Mouse (Mus musculus): ENCODE data around the gene AI854703. TPM values are rescaled to one million over a fixed set of nuclear protein-coding genes. Genes with fewer than 3 reads are reported as not detected.
A peak's percentile ranks its signal among the peaks of the same experiment; 100 is the strongest.

The AI854703 gene
- polyA plus RNA-seq, 1 experiment, result 0.31 TPM

DNA sequence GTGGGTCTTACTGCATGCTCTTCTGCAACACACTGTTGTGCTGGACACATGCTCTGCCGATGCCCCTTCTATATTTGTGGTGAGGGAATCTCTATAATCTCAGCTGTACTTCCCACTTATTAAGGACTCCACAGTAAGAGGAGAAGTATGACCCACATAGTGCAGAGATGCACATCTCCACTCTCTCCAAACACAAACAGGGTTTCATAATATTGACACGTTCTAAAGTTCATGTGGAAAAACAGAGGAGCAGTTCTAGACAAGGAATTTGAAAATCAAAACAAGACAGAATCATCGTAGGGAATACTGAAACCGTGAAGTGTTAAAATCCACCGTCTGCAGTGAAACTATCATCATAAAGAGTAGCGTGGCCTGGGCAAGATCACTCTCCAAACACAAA lies 34.7 kb upstream of the AI854703 start:
- Histone ChIP-seq H3K27ac (ENCODE audit: control insufficient read depth, insufficient read depth, low read depth, low read length) (no peak overlapping the region), H3K27me3 (ENCODE audit: control insufficient read depth, insufficient read depth, low read length) (no peaks in the 10 kb centered on the region), H3K4me3 (ENCODE audit: control insufficient read depth, low read depth, low read length) (no peak overlapping the region), H3K36me3 (ENCODE audit: control insufficient read depth, insufficient read depth, low read length) (no peaks in the 10 kb centered on the region), H3K4me1 (ENCODE audit: control insufficient read depth, insufficient read depth, low read length) (peaks cover 19% of the 10 kb centered on the region)
- TF ChIP-seq CTCF (IDR thresholded peaks at IDR 0.05; ENCODE audit: control insufficient read depth, insufficient read depth, insufficient replicate concordance, low read depth, low read length) (no peak), POLR2A (IDR thresholded peaks at IDR 0.05; ENCODE audit: control insufficient read depth, low read depth, low read length) (no peak)

DNA sequence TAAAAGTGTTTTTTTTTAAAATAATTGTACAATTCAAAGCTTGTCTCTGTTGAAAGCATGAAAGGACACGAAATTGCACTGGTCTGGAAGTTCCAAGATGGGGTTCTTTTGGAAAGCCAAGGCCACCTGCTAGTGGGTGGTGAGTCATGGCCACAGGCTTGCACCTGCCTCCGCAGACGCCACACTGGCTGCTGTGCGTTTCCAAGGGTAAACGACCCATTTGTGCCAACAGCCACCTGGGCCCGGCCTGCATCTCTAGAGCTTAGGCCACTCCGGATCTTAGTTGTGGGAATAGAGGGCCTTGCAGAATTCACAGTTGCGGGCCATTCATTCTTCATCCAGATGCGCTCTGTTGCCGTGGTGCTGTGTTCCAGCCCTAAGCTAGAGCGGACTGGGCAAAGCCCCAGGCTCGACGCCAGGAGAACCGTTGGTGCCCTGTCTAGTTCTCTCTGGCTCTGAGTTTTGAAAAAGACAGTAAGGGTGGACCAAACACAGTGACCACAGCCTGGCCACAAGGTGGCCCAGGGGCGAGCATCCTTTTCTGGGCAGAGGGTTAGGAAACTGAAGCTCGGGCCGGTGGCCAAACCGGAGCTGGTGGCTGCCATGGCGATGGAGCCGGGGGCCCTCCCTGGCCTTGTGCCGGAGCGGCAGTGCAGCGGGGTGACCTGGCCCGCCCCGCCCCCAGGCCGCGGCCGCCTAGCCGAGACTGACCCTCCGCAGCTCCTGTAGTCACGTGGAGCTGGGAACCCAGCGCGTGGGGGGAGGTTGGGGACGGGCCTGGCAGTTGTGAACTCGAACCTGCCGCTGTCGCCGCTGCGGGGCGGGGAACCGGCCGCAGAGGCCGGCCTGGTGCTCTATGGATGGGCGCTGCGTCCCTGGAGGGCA lies 33.2 kb upstream of the AI854703 start, which contains the start of the genes Repin1 and Gm44965:
Gene Repin1 (plus strand): TSS at position 726 of the 885 bp plus-strand sequence.
Gene Gm44965 (plus strand): TSS at position 784 of the 885 bp plus-strand sequence.
- TF ChIP-seq POLR2A (IDR thresholded peaks at IDR 0.05; ENCODE audit: control insufficient read depth, low read depth, low read length), result peak; percentile 72
- no peak; the same call in 1 of the 2 replicates for TF ChIP-seq CTCF (IDR thresholded peaks at IDR 0.05; ENCODE audit: control insufficient read depth, insufficient read depth, insufficient replicate concordance, low read depth, low read length)
- Histone ChIP-seq H3K27me3 (ENCODE audit: control insufficient read depth, insufficient read depth, low read length) (no peaks in the 10 kb centered on the region), H3K27ac (ENCODE audit: control insufficient read depth, insufficient read depth, low read depth, low read length) (peak within 1 kb of the TSS; percentile 98), H3K36me3 (ENCODE audit: control insufficient read depth, insufficient read depth, low read length) (no peaks in the 10 kb centered on the region), H3K4me1 (ENCODE audit: control insufficient read depth, insufficient read depth, low read length) (peaks cover 25% of the 10 kb centered on the region), H3K4me3 (ENCODE audit: control insufficient read depth, low read depth, low read length) (peak within 1 kb of the TSS; percentile 93)

DNA sequence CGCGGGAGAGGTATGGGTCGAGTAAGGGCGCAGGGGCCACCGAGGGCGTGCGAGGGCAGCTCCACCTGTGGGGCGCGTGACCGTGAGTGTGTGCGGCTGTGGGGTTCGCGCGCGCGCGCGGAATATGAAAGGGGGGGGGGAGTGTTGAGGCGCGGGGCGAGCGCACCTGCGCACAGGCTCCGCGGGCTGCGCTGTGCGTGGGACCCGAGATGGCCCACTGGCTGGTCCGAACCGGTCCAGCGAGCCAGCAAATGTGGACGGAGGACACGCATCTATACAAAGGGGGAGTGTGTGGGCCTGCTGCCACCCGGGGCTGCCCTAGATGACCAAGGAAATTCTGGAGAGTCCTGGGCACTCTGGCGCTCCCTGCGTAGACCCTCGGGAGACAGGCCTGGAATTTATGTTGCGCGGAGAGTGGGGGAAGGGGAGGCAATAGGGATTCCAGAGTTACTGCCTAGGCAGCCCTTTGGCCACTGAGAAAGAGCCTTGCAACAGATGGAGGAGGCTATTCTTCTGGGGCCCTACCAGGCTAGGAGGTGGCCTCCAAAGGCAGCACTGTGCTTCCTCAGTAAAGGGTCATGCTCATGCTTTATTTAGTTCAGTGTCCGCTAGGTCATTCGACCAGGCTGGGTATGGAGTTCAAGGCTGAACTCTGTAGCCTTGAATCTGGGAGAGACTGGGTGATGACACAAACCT lies 32.4 kb upstream of the AI854703 start:
- Histone ChIP-seq H3K4me1 (ENCODE audit: control insufficient read depth, insufficient read depth, low read length) (peaks cover 25% of the 10 kb centered on the region), H3K27ac (ENCODE audit: control insufficient read depth, insufficient read depth, low read depth, low read length) (peak overlapping the region; percentile 98), H3K4me3 (ENCODE audit: control insufficient read depth, low read depth, low read length) (peak overlapping the region; percentile 93), H3K27me3 (ENCODE audit: control insufficient read depth, insufficient read depth, low read length) (no peaks in the 10 kb centered on the region), H3K36me3 (ENCODE audit: control insufficient read depth, insufficient read depth, low read length) (no peaks in the 10 kb centered on the region)
- peak; percentile 10; the same call in 1 of the 2 replicates for TF ChIP-seq POLR2A (IDR thresholded peaks at IDR 0.05; ENCODE audit: control insufficient read depth, low read depth, low read length)
- no peak for TF ChIP-seq CTCF (IDR thresholded peaks at IDR 0.05; ENCODE audit: control insufficient read depth, insufficient read depth, insufficient replicate concordance, low read depth, low read length)

DNA sequence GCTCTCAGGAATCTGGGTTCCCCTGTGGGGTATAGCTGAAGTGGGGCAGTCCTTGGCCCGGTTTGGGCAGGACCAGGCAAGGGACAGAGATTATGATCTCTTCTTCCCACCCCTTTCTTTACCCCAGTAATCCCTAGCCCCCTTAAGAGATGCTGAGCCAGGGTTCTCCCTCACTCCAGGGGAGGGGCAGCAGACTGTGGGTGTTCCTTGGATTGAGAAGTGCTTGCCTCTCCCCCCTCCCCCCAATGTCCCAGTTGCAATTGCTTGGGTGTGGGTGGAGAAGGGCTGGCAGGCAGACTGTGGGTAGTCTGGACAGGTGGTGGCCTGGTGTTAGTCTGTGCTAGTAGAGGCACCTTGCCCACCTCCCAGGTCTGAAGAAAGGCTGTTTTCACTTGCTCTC lies 31.3 kb upstream of the AI854703 start:
- Histone ChIP-seq H3K4me3 (ENCODE audit: control insufficient read depth, low read depth, low read length) (peak overlapping the region; percentile 14; the same call in 1 of the 2 replicates), H3K36me3 (ENCODE audit: control insufficient read depth, insufficient read depth, low read length) (no peaks in the 10 kb centered on the region), H3K4me1 (ENCODE audit: control insufficient read depth, insufficient read depth, low read length) (peaks cover 25% of the 10 kb centered on the region), H3K27me3 (ENCODE audit: control insufficient read depth, insufficient read depth, low read length) (no peaks in the 10 kb centered on the region), H3K27ac (ENCODE audit: control insufficient read depth, insufficient read depth, low read depth, low read length) (no peak overlapping the region)
- TF ChIP-seq CTCF (IDR thresholded peaks at IDR 0.05; ENCODE audit: control insufficient read depth, insufficient read depth, insufficient replicate concordance, low read depth, low read length), result no peak
- no peak for TF ChIP-seq POLR2A (IDR thresholded peaks at IDR 0.05; ENCODE audit: control insufficient read depth, low read depth, low read length)

DNA sequence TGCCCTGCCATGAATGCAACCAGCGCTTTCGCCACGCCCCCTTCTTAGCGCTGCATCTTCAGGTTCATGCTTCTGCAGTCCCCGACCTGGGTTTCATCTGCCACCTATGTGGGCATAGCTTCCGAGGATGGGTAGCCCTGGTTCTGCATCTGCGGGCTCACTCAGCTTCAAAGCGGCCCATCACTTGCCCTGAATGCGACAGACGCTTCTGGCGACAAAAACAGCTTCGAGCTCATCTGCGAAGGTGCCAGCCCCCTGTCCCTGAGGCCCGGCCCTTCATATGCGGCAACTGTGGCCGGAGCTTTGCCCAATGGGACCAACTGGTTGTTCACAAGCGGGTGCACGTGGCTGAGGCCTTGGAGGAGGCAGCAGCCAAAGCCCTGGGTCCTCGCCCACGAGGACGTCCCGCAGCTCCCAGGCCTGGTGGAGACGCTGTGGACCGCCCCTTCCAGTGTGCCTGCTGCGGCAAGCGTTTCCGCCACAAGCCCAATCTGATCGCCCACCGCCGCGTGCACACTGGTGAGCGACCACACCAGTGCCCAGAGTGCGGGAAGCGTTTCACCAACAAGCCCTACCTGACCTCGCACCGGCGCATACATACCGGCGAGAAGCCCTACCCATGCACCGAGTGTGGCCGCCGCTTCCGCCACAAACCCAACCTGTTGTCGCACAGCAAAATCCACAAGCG lies 29.9 kb upstream of the AI854703 start:
- H3K4me3 ChIP-seq (ENCODE audit: control insufficient read depth, low read depth, low read length), result peak overlapping the region; percentile 53
- no peak overlapping the region for H3K27ac ChIP-seq (ENCODE audit: control insufficient read depth, insufficient read depth, low read depth, low read length)
- peaks cover 29% of the 10 kb centered on the region for H3K4me1 ChIP-seq (ENCODE audit: control insufficient read depth, insufficient read depth, low read length)
- H3K27me3 ChIP-seq (ENCODE audit: control insufficient read depth, insufficient read depth, low read length), result no peaks in the 10 kb centered on the region
- no peak for TF ChIP-seq CTCF (IDR thresholded peaks at IDR 0.05; ENCODE audit: control insufficient read depth, insufficient read depth, insufficient replicate concordance, low read depth, low read length)
- no peak for TF ChIP-seq POLR2A (IDR thresholded peaks at IDR 0.05; ENCODE audit: control insufficient read depth, low read depth, low read length)
- no peaks in the 10 kb centered on the region for H3K36me3 ChIP-seq (ENCODE audit: control insufficient read depth, insufficient read depth, low read length)

DNA sequence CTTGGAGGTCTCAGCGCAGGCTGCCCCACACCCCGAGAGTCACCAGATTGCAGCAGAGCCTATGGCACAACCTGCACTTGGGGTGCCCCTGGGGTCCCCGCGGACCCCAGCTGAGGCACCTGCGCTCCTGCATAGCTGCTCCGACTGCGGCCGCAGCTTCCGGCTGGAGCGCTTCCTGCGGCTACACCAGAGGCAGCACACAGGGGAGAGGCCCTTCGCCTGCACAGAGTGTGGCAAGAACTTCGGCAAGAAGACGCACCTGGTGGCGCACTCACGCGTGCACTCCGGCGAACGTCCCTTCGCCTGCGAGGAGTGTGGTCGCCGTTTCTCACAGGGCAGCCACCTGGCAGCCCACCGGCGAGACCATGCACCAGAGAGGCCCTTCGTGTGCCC lies 29.3 kb upstream of the AI854703 start:
- Histone ChIP-seq H3K4me1 (ENCODE audit: control insufficient read depth, insufficient read depth, low read length) (peaks cover 31% of the 10 kb centered on the region), H3K27ac (ENCODE audit: control insufficient read depth, insufficient read depth, low read depth, low read length) (no peak overlapping the region), H3K4me3 (ENCODE audit: control insufficient read depth, low read depth, low read length) (peak overlapping the region; percentile 53), H3K36me3 (ENCODE audit: control insufficient read depth, insufficient read depth, low read length) (no peaks in the 10 kb centered on the region), H3K27me3 (ENCODE audit: control insufficient read depth, insufficient read depth, low read length) (no peaks in the 10 kb centered on the region)
- TF ChIP-seq CTCF (IDR thresholded peaks at IDR 0.05; ENCODE audit: control insufficient read depth, insufficient read depth, insufficient replicate concordance, low read depth, low read length), result no peak
- no peak for TF ChIP-seq POLR2A (IDR thresholded peaks at IDR 0.05; ENCODE audit: control insufficient read depth, low read depth, low read length)
